In genomic region chr3:59098540-59098939, GRCm38 (mm10) we compare ENCODE assay signal across 21 mouse cellular contexts. TPM values are rescaled to one million over a fixed set of nuclear protein-coding genes. Genes with fewer than 3 reads are reported as not detected.
DNase-seq lines count a peak whose midpoint lies in the region; ATAC-seq lines count a peak whose summit lies in the region.
"Had no signal": no experiment of that assay in that cellular context is flagged by ENCODE, and none has a peak within 500 bp of the region (broad histone marks: within the 10 kb centered on the region; RNA-seq: fewer than 3 reads in every experiment).

No protein-coding gene starts in this region.

- peak; percentile 49 for ATAC-seq in granulocyte monocyte progenitor cell, adult 5-6 weeks (replicated peaks; ENCODE audit: poor library complexity, severe bottlenecking)
- ATAC-seq in megakaryocyte progenitor cell, adult 5-6 weeks (replicated peaks; ENCODE audit: poor library complexity): peak; percentile 32
- ATAC-seq: forebrain, embryonic 15.5 days; hindbrain, postnatal 0 days had no signal

- no peak overlapping the region for H3K4me3 ChIP-seq in heart, embryonic 10.5 days
- H3K4me3 ChIP-seq: embryonic facial prominence, embryonic 12.5 days; forebrain, embryonic 15.5 days; heart, adult 2 months; heart, embryonic 12.5 days; hindbrain, embryonic 13.5 days had no signal

- no peaks in the 10 kb centered on the region for H3K9me3 ChIP-seq in heart, embryonic 10.5 days
- H3K9me3 ChIP-seq: embryonic facial prominence, embryonic 12.5 days; forebrain, embryonic 15.5 days; heart, embryonic 12.5 days; hindbrain, embryonic 13.5 days had no signal

- H3K4me1 ChIP-seq in heart, embryonic 10.5 days: 0 out of 2 replicates have a peak, but pooled peaks cover 8% of the 10 kb centered on the region
- H3K4me1 ChIP-seq: embryonic facial prominence, embryonic 12.5 days; forebrain, embryonic 15.5 days; hindbrain, embryonic 13.5 days had no signal

- WGBS in heart, embryonic 10.5 days: 84% methylated on average over 10 of the region's 10 CpGs

- H3K36me3 ChIP-seq in heart, embryonic 10.5 days: no peaks in the 10 kb centered on the region
- H3K36me3 ChIP-seq: embryonic facial prominence, embryonic 12.5 days; forebrain, embryonic 15.5 days had no signal

- DNase-seq in heart, embryonic 10.5 days (ENCODE audit: low spot score): peak; percentile 19
- no peak for DNase-seq in heart, postnatal 25 days (ENCODE audit: low spot score)
- DNase-seq in 416B (ENCODE audit: low read depth): peak; percentile 84
- no peak for DNase-seq in thymus, postnatal 0 days (ENCODE audit: low spot score)
- no peak for DNase-seq in spleen, adult 12 weeks (ENCODE audit: low spot score)
- DNase-seq: adrenal gland, adult 2 months; cerebellum, adult 11 months; cerebellum, adult 8-10 months; cerebellum, postnatal 14 days; gastrocnemius, postnatal 36 days; heart, adult 2 months; heart, postnatal 36 days had no signal

- intact Hi-C loops in heart, postnatal 25 days (cut with DNase I): no loop called here

- H3K27me3 ChIP-seq in heart, embryonic 10.5 days (ENCODE audit: insufficient read depth, poor library complexity, severe bottlenecking): no peaks in the 10 kb centered on the region
- H3K27me3 ChIP-seq: embryonic facial prominence, embryonic 12.5 days; forebrain, embryonic 15.5 days; heart, embryonic 12.5 days; hindbrain, embryonic 13.5 days had no signal

- H3K27ac ChIP-seq in heart, embryonic 10.5 days: no peak overlapping the region
- H3K27ac ChIP-seq: embryonic facial prominence, embryonic 12.5 days; forebrain, embryonic 15.5 days; heart, adult 2 months; hindbrain, embryonic 13.5 days; hindbrain, postnatal 0 days had no signal

RNA-seq across cellular contexts. Expression of gene Gpr171, which starts 3.1 kb away (rescaled TPM):
- polyA plus RNA-seq in heart, embryonic 10.5 days (2016; fragmentation: Nextera tagmentation; extraction: Ambion mirVana): 0.89 and 1.7 TPM in 2 replicates
- total RNA-seq in heart, postnatal 25 days (2021): under 1 TPM in 1 of 2 experiments, not detected in 1; 0.11 TPM
- total RNA-seq in granulocyte monocyte progenitor cell, adult 5-6 weeks (2014; fragmentation: Nextera tagmentation): 17.4 and 20.6 TPM in 2 replicates
- 24.2 and 29.3 TPM in 2 replicates for total RNA-seq in granulocyte monocyte progenitor cell, adult 5-6 weeks (2017)
- 24.3 and 26.9 TPM in 2 replicates for total RNA-seq in megakaryocyte progenitor cell, adult 5-6 weeks (2015)
- total RNA-seq in megakaryocyte progenitor cell, adult 5-6 weeks (2017): 23.1 and 31.9 TPM in 2 replicates
- polyA plus RNA-seq in thymus, postnatal 0 days (2015; fragmentation: Nextera tagmentation; extraction: Ambion mirVana): 26.4 and 27.8 TPM in 2 replicates
- total RNA-seq: adrenal gland, adult 2 months; gastrocnemius, postnatal 36 days; hindbrain, postnatal 0 days had no signal
- polyA plus RNA-seq: adrenal gland, adult 2 months; brain, embryonic 14.5 days; cortical plate, adult 2 months had no signal

RNA-seq across cellular contexts. Expression of gene P2ry14, which starts 54.9 kb away (rescaled TPM):
- 1.4 and 3.4 TPM in 2 replicates for polyA plus RNA-seq in heart, embryonic 10.5 days (2016; fragmentation: Nextera tagmentation; extraction: Ambion mirVana)
- 1 to 10 TPM; 3.6 to 4.2 TPM for total RNA-seq in heart, postnatal 25 days (2021)
- total RNA-seq in granulocyte monocyte progenitor cell, adult 5-6 weeks (2014; fragmentation: Nextera tagmentation): 7.4 and 8.6 TPM in 2 replicates
- total RNA-seq in granulocyte monocyte progenitor cell, adult 5-6 weeks (2017): 3.6 and 6.3 TPM in 2 replicates
- total RNA-seq in megakaryocyte progenitor cell, adult 5-6 weeks (2015): 5.7 and 7.2 TPM in 2 replicates
- total RNA-seq in megakaryocyte progenitor cell, adult 5-6 weeks (2017): 5.0 and 8.0 TPM in 2 replicates
- polyA plus RNA-seq in thymus, postnatal 0 days (2015; fragmentation: Nextera tagmentation; extraction: Ambion mirVana): 6.9 and 7.3 TPM in 2 replicates

Comparison
In these comparisons a context has a peak if more than half of its experiments do, and no peak if none do; other contexts are left out.
1. DNase-seq: peak in heart, embryonic 10.5 days (single experiment) and 416B (single experiment); none in heart, postnatal 25 days (single experiment), thymus, postnatal 0 days (single experiment) and spleen, adult 12 weeks (single experiment).
2. RNA of gene Gpr171, which starts 3.1 kb away (total RNA-seq): 23.1 to 31.9 TPM in megakaryocyte progenitor cell, adult 5-6 weeks and 17.4 to 29.3 TPM in granulocyte monocyte progenitor cell, adult 5-6 weeks; 0.11 TPM in heart, postnatal 25 days; every median in the first group is over 10 times any median in the second.